Mouse (Mus musculus) hindlimb bud, embryonic 11.5 days (tissue): ENCODE measurements around the gene Atp8a2.
A peak's percentile ranks its signal among the peaks of the same experiment; 100 is the strongest.

Source experiments
- DNase-seq: peaks from one replicate; pipeline ENCODE4 v3.0.0-alpha.2; 2012; ENCODE audit warnings: low read depth, low spot score; ENCODE audit errors: extremely low spot score

The Atp8a2 gene

DNA sequence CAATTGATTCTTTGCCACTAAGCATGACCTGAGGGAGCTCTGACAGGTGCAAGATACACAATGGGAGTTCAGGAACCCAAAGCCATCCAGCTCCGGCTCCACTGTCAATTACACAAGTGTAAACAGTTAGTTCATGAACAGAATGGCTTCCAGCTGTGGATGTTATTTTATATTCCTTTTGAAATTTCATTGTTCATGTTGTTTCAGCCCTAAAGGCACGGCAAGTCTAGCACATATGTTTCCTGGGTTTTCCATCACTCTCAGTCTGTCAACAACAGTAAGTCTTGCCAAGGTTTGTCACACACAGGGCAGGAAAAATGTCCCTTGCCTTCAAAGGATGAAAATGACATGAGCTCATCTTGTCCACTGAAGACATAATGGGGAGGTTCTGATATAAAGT lies 166.3 kb downstream of the Atp8a2 start:
- DNase-seq, result no peak

DNA sequence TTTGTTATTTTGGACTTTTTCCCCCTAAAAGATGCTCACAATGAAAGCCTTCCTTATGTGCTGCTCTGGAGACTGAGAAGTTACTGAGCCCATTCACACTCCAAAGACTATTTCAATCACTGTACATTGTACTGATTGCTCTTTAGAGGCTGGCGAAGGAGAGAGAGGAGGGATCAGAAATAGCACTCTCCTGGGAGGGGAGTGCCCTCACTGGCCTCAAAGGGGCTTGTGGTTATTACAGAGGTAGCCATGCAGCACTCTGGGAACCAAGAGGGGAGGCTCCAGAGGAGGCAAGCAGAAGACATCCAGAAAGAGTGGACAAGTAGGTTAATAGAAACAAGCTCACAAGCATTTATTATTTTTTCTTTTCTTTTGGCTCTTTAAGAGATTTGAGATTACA lies 169.8 kb downstream of the Atp8a2 start:
- no peak for DNase-seq

DNA sequence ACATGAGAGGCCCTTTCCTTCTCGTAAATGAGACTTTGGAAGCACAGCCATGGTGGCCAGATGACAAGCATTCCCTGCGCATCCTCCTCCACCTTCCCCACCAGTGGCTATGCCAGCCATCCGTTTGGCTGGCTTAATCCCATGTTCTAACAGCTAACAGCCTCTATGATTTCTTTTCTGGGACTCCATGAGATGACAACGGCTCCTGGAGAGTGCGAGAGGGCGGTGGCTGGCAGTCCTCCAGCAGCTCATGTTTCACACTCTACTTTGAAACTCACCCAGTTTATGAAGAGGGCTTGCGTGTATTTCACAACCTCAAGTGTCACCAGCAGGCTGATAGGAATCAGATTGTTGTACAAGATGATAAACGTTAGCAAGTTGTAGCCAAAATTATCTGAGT lies 170.3 kb downstream of the Atp8a2 start:
- no peak for DNase-seq

DNA sequence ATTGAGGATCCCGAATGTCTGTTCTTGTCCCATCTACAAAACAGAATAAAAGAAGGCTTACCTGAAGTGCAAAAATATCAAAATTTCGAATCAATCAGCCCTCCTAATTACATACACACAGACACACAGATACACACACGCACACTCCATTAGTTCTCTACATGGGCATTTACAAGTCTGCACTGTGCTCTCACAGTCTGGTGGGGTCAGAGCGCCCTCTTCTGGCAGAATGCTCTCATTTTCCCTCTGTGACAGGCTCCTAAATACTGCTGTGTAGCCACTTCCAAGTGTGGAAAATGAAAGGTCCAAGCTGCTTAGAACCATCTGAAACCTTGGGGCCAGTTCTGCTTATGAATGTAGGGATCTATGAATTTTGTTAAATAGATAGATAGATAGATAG lies 181.1 kb downstream of the Atp8a2 start:
- DNase-seq, result peak; percentile 73

DNA sequence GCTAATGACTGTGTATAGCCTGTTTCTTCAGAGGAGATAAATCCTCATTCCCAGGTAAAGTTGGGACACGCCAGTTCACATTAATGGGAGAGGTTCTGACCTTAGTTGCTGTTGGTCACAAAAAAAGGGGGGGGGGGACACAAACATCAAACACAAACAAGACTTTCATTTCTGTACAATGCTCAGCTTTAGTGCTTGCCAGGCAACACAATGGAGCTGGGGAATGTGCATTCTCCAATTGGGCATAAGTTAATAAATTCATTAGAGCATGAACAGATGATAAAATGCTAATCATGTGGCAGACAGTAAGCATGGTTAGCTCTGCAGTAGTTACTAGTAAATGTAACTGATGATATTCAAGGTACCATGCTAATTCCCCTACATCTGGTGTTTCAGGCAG lies 195.2 kb downstream of the Atp8a2 start:
- DNase-seq, result no peak

DNA sequence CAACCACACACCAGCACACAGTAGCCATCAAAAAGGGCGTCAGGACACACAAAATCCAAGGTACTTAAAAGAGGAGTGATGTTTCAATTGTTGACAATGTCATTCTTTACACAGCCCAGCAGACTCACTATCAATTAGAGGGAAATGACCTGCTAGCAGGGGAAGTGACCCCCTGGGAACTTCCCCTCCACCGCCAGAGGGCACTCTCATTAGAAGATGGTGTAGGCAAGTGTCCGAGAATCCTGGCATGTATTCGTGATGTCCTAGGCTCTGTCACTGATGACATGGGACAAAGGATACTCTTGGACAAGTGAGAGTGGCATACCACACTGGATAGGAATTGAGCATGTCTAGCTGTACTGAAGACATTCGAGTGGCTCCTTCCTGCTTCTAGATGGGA lies 208.1 kb downstream of the Atp8a2 start:
- DNase-seq, result no peak

DNA sequence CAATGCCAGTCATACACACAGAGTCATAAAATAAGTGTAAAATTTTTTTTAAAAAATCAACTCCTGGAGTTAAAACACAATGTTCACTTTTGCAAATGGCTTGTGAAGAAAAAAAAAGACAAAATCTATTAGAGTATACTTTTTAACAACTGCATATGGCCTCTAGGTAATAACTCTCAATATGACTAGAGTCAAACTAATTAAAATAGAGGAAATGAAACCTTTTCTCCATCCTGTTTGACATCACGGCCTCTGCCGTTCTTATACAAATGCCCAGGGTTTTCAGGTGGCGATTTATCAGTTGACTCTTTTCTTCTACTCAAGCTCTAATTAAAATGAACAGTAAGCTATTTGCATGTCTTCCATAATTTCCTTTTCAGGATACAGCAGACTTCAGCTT lies 209.0 kb downstream of the Atp8a2 start:
- no peak for DNase-seq

DNA sequence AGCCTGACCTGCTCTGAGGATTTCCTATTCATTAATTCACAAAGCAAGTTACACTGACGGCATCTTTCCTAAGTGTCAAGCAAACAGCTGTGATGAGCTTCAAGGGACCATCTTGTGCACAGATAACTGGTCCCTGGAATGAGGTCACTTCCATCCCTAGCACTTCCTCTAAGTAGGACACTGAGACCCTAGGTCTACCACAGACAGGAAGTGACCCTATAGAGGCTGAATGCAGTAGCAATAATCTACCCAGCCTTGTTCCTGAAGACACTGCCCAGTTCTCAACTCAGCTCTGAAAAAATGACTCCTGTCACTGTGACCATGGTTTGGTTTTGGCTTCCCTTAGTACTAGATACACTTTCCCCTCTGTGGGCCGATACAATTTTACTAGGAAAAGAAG lies 219.0 kb downstream of the Atp8a2 start:
- DNase-seq, result no peak

DNA sequence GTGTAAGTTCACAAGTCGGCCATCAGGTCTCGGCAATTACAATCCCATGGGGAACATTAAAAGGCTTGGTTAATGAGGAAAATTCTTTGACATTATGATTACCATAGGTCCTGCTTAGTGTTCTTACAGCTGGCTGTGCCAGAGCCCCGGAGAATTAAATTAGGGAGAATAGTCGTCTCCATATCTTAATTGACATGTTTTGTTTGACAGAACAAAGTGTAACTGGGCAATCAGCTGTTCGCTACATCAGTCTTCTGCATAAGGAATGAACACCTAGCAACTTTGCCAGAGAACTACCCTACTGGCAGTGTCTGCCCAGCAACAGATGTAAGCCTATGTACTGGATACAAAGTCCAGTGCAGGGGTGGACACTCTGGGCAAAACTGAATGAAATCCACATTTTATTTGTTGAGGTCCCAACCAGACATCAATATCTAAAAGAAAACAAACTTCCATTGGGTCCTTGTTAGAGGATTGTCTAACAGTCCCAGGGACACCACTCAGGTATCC lies 225.7 kb downstream of the Atp8a2 start:
- DNase-seq, result no peak

DNA sequence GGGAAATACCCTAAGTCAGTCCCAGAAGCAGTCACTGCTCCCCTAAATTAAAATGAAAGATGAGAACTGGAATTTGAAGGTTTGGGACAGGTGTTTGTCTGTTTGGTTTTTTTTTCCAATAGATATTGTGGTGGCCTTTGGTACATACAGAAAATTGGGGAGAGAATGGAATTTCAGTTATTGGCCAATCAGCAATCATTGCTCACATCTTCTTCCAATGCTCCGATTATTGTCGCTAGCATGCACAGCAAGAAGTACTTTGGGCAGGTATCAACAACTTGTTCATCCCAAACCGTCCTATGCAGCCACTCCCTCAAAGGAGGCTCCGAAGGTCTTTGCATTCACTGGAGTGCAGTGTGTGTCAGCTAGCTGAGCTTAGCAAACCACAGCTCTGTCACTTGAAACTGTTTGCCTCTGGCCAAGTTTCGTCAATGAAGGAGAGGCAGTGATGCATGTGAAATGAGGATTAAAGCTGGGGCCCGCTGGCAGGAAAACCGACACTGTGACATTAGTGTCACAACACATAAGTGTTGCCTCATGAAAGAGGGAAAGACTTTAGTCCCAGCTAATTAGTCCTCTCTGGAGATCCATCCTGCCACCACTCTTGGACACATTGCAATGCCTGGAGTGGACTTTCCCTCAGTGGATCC lies 227.4 kb downstream of the Atp8a2 start:
- no peak for DNase-seq

DNA sequence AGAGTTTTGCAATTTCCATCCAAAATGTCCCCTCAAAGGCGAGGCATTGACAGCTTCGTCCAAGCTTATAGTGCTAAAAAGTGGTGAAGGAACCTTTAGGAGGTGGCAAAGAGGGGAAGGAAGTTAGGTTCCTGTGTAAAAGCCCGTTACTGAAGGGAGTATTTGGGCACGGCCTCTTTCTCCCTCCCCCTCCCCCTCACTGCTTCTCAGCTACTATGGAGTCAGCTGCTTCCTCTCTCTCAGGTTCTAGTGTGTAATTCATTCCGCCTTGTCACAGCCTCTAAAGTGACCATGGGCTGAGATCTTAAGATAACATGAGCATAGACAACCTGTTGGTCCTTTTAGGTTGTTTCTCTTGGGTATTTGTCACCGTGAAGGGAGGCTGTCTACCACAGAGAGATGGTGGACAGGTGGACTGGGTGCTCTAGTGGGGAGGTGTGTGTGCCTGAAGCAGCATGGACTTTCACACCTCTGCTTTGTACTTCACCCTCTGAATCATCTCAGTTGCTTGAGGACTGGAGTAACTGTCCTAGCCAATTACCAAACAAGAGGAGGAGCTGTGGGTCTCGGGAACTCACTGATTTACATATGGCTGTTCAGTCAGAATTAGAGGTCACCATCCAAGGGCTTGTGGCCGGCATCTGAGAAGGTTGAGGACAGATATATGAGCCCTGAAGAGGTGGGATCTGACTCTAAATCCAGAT lies 229.0 kb downstream of the Atp8a2 start:
- no peak for DNase-seq

DNA sequence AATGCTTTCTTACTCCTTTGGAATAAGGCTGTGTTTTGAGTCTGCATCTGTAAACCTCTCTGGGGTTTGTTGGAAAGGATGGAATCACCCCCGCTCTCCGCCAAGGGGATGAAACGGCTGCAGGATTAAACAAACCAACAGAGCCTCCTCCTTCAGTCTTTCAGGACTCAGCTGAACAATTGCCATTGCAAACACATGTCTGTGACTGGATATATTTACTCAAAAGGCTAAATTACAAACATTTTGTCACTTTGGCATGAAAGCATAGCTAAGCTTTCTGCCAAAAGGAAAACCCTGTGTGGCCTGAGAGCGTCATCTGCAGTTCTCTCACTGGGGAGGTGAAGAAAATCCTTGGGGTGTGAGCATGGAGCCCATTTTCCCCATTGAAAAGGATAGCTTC lies 230.0 kb downstream of the Atp8a2 start:
- no peak for DNase-seq

DNA sequence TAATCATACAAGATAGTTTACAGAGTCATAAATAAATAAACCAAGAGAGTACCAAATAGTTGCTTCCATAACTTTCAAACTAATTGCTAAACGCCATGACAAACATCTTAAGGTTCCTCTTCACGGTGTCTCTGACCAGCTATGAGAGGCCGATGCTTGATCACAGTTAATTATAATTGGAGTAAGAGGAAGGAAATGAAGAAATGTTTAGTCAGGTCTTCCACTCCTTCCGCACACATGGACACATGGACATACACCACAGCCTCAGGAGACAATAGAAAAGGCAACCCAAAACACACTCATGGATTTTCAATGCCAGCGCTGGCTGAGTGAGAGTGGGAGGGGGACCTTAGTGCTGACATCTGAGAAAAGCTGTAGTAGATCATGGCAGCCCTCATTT lies 232.4 kb downstream of the Atp8a2 start:
- DNase-seq, result no peak

DNA sequence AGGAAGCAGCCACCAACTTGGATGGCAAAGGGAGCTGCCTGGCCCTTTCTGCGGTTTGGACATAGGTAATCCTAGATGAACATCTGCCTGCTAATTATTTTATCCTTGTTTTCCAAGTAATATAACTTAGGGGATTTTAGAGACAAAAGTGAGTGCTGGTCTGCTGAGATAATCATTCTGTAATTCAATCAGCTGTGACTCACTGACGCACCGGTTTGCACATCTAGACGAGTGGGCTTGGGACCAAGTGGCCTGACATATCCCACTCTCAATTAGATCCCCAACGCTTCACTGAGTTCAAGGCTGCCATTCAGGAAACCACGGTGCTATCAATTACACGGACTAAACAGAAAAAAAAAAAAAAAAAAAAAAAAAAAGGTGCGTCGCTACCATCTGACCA lies 236.0 kb downstream of the Atp8a2 start:
- no peak for DNase-seq

DNA sequence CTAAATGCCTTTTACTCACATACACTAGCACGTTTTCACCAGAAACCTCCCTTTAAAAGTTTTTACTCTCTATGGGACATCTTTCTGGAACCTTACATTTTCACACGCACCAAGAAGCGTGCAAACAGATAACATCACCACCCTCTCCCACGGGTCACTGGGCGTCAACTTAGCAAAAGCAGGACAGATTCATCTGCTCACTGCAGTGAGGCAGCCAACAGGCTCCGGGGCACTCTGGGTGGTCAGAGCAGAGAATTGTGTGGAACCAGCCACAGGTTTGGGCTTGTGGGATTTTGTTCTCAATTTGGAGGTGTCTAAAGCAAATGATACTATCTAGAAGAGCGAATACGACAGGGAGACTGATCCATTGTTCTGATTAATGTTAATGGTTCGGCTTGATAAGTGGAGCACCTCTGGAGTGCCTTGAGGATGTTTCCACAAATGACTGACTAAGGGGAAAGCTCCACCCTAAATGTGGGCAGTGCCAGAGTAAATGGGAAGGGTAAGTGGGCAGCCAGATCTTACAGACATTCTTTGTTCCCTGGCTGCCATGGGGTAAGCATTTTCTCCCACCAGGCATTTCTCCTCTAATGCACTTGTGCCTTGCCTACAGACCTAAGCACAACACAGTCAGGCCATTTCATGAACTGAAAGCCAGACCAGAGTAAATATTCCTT lies 236.6 kb downstream of the Atp8a2 start:
- DNase-seq, result no peak

DNA sequence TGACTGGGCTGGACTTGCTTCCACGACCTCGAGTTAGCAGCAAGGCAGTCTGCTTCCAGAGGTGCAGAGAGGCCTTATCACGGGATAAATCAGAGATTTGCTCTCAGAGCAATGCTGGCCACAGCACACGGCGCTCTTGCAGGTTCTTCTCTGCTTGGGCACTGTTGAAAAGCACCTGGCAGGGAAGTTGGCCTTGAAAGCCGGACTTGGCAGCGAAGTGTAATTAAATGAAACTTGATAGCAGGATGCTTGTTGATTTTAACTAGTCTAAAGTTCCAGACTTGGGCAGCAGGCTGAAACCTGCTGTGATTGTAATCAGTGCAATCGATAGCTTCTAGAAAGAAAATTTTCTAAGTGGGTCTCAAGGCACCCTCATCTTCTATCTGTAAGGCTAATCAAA lies 237.3 kb downstream of the Atp8a2 start:
- no peak for DNase-seq

DNA sequence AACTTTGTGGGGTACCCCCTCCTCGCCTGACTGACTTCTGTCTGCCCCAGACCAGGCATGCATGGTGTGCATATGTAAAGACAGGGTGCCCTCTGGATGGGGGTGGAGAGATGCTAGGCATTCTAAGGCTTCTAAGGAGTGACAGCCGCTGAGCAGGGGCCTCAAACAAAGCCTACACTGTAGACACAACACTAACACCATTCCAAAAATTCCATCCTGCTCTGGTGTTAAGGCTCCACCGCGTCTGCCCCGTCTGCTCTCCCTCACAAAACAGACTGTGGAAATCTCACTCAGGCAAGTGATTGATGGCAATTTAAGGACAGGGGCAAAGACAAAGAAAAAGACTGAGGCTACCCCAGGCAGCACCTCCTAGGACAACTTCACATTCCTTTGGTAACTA lies 247.0 kb downstream of the Atp8a2 start:
- no peak for DNase-seq

DNA sequence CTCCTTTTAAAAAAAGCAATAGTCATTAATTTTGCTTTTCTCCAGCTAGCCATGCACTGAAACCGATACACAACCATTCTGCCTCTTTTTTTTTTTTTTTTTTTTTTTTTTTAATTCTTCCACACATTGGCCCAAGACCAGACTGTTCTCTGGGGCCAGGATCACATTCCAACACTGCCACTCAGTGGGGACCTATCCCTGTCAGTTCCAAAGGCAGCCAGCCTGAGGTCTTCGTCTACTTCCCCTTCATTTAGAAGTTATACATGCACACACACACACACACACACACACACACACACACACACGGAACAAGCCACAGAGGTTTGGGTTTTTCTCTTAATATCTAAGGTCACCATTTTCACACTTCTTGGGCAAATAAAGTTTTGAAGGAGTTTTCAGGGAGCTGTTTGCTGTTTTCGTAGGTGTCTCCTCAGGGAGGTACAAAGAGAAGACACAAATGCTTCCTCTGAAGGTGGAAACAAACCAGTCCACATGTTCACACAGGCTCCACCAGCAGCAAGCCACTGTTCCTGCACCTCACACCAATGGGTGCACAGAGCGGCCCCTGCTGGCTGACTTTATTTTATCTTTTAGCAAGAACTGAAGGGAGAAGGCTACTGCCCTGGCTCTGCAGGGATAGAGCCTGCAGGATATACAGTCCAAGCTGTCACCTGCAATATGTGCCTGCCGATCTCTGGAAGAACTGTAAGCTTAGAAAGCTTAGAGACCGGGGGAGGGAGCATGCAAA lies 253.9 kb downstream of the Atp8a2 start:
- peak; percentile 35 for DNase-seq

DNA sequence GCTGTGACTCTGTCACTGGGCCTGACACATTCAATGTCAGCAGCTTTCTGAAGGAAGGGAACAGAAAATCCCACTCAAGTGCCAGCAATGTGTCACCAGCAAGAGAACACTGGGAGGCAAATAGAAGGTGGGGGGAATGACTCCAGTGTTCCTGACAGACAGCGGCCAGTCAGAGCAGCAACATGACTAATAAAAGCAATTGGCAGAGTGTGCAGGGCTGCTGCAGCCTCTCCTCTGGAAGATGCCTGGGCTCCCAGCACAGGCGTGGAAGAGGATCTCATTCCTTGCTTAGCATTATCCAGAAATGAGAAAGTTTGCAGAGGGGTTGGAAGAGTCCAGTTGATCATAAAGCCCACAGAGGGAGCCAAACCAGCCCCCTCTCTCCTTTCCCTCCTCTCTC lies 254.8 kb downstream of the Atp8a2 start:
- no peak for DNase-seq

DNA sequence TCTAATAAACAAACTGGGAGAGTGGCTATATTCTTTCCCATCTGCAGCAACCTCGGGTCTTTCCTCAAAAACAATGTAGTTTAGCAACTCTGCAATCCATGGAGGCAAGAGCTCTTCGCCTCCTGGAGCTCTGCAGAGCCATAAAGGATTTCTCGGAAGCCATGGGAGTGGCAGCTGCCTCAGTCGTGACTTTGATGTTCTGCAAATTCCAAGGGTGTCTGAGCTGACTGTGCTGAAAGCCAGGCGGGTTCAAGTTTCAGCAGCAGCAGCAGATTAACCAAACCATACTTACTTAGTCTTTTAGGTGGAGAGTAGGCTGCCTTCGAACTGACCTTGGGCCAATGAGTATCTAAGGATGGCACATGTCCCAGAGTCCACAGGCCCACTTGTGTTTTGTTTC lies 264.6 kb downstream of the Atp8a2 start:
- no peak for DNase-seq

DNA sequence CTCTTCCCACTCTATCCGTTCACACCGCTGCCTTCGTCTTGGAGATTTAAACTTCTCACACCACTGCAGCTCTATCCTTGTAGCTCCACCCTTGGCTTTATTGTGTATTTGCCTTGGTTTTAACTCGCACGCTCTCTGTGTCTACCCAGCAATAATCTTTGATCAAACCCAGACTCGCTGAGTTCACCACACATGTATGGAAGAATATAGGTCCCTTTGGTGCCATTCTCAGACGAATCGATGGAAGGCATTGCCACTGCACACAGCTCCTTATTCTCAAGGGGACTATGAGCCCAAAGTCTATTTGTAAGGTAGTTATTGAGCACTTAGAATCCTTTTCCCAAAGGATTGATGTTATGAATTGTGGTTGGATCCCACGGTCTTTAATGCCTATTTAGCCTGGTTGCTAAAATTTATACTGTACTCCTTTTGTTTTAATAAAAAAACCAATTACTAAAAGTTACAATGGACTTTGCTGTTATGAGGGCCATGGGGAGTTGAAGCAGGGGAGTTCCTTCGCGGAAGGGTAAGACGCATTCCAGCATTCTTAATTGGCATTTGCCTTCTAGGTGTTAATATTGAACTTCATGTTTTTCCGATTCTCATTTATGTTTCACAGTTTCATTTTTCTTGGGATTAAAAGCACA lies 265.4 kb downstream of the Atp8a2 start:
- no peak for DNase-seq
